Mouse (Mus musculus) megakaryocyte-erythroid progenitor cell, adult 5-6 weeks (primary cell): Measurements from ENCODE around the gene Cib1. TPM values are rescaled to one million over a fixed set of nuclear protein-coding genes. Genes with fewer than 3 reads are reported as not detected.

Experiments used
- ATAC-seq: replicated peaks from 2 replicates; pipeline ENCODE4 v1.8.0; 2016; ENCODE audit warnings: mild to moderate bottlenecking, inconsistent platforms; ENCODE audit not compliant: severe bottlenecking, poor library complexity, low FRiP score, low TSS enrichment
- total RNA-seq, 2 experiments: library from RNA; stranded (forward) in 1 of 2; stranded (reverse) in 1 of 2; fragments of 200-1000, 215-1000 nt in 1 of 2; fragments of >200 nt in 1 of 2; fragmentation: Nextera tagmentation in 1 of 2; gene quantifications; 2 replicates each; pipeline ENCODE4 v1.2.3; 2014 to 2017

The Cib1 gene
- total RNA-seq (2014; fragmentation: Nextera tagmentation) (65.7 and 67.1 TPM in 2 replicates), total RNA-seq (2017) (28.8 and 42.4 TPM in 2 replicates)

DNA sequence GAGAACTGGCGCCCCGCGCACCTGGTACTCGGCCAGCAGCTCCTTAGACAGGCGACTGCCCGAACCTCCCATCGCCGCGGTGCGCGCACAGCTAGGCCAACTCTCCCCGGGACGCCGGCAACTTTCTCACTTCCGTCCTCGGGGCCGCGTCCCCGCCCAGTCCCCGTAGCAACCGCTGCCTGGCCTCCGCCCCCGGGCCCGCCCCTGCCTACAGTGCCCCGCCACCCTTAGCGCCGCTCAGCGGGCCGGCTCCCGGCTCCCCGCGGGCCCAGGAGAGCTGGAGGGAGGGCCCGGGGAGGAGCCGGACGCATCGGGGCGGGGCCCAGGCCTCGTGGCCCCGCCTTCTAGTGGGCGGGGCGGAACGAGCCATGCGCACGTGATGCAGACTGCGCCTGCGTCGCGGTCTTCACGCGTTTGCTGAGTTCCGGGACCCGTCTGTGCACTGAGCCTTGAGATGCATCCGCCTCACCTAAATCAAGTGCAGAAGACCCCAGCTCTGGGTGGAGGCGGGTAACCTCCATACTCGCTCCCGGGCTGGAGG is at the start of gene Cib1, which contains the start of gene Gdpgp1:
Cib1 (minus strand) TSS at position 325 of the 541 bp plus-strand sequence.
Gdpgp1 (plus strand) TSS at position 377 of the 541 bp plus-strand sequence.
- ATAC-seq, result peak; percentile 94

DNA sequence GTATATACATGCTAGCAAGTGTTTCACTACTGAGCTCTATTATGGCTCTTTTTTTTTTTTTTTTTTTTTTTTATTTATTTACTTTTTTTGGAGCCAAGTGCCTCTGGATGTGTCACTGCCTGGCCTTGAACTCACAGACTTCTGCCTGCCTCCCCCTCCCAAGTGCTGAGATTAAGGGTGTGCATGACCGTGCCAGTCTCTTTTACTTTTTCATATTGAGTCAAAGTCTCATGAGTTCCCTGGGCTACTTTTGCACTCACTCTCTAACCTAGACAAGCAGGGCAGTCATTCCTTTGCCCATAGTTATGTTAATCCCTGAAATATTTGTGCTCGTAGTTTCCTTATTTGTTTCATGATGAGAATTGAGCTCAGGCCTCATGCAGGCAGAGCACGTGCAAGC is 49.0 kb upstream of the Cib1 start:
- ATAC-seq, result no peak

DNA sequence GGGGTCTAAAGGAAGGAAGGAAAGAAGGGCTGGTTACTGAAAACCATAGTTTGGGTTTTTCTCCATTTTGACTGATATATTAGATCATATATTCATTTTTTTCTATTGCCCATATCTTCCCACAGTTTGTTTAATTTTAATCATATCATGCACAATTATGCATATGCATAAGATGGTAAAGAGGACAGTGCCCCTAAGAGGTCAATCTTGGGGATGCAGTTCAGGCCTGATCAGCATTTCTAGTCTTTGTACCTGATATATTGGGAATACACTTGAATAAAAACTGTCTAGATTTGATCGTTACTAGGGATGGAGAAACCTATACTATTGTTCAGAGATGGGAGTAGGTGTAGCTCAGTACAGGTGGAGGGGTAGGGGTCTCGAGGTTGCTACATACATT is 48.4 kb upstream of the Cib1 start:
- ATAC-seq, result no peak

DNA sequence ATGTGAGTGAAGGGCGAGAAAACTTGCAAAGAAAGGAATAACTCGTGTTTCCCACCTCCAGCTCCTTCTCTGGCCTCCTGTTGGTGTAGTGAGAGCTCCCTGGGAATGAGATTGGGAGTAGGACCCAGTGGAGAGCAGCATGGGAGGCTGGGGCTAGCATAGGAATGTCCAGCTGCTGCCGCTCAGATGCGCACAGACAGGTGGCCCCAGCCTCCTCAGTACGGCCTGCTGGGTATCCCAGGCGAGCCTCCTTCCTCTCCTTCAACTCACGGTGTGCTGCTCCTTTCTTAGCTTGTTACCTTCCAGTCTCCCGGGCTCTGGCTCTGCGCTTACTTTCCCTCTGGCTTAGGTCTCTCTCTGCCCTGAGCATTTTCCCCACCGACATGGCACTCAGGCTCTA is 47.4 kb upstream of the Cib1 start:
- no peak for ATAC-seq

DNA sequence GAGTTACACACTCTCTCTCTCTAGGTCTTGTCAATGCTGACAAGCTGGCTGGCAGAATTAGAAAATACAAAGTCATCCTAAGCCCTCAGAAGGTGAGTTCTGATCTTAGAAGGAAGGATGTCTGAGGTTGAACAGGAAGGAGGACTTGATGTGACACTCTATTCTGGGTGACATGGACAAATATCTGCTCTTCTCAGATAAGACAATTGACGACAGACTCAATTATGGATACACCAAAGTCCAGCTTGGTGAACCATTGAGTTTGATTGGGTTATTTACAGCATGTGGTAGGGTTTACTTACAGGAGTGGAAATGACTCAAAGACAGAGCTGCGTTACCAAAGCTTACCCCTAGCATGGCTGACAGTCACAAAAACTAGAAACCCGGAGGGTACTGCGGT is 43.8 kb upstream of the Cib1 start:
- no peak for ATAC-seq

DNA sequence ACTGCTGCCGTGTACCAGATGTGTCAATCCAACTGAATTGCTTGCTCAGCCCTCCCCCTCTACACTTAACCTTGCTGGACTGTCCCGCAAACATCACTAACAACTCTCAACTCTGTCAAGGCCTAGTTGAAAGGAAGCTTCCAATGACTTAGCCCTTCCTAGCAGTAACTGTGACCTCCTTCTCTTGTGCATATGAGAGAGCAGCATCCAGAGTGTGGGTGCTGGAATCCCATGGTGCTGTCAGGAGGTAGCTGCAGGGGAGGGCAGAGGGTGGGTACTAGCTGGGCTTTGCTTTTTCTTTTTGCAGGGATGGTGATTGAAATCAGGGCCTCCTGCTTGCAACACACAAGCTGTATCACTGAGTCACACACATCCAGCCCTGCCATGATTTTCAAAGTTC is 40.8 kb upstream of the Cib1 start:
- no peak for ATAC-seq

DNA sequence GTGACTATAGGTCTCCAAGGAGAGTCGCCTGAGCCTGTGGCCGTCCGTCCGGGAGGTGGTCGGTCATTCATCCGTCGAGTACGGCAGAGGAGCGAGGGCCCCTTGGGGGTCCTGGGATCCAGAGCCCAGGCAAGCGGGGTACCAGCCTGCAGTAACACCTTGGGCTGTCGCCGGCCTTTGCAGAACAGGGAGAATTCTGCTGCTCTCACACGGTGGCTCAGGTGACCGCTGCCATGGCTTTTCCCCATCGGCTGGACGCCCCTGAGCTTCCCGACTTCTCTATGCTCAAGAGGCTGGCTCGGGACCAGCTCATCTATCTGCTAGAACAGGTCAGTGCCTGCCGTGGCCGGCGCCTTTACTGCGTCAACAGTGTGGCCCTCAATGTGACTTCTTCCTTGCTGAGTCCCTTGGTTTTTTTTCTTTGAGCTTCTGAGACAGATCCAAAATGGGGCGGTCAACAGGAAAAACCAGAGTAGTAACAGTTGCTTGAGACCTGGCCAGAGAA is 37.2 kb upstream of the Cib1 start:
- ATAC-seq, result peak; percentile 49

DNA sequence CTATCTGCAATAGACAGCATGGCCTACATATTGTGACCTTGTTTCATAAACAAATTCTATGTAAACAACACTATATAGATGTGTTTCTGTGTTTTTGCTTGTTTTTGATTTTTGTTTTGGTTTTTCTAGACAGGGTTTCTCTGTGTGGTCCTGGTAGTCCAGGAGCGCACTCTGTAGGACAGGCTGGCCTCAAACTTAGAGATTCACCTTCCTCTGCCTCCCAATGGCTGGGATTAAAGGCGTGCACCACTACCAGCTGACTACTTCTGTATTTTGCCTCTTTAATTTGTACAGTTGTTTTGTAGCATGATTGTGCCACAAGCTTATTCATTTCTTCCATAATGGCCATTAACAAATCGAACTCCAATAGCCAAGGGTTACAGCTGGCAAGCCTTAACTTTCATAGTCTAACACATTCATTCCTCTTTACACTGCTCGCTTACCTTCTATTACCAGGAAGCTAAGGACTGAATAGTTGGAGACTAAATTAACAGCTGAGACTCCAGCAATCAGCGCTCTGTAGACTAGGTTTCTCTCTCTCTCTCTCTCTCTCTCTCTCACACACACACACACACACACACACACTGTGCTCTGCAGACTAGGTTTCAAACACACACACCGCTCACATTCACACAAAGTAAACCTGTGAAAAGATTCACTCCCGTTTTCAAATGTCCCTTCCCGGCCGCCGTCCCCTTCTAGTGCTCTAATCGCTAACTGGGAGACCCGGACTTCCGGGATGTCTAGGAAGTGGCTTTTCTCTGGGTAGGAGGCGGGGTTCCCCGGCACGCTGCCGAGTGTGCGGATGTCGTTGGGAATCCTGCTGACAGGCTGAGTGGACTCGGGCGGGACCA is 36.5 kb upstream of the Cib1 start, which contains the start of gene Vps33b:
Vps33b (plus strand) TSS at position 753 of the 854 bp plus-strand sequence.
- peak; percentile 94 for ATAC-seq

DNA sequence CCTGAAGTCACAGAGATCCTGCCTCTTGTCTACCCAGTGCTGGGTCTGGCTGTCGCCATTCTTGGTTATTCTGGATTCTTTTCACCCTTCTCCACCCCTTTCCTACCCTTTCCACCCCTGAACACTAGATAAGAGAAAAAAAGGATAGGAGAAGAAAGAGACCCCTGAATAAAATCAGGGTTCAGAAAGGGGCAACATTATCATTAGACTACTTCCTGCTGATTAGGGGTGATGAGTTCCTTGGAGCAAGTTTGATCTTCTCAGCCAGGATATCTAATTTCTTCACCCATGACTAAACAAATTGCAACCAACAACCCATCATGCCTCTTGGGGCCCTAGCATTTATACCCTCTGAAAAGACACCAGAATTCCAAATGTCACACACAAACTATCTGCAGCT is 35.2 kb upstream of the Cib1 start:
- no peak for ATAC-seq

DNA sequence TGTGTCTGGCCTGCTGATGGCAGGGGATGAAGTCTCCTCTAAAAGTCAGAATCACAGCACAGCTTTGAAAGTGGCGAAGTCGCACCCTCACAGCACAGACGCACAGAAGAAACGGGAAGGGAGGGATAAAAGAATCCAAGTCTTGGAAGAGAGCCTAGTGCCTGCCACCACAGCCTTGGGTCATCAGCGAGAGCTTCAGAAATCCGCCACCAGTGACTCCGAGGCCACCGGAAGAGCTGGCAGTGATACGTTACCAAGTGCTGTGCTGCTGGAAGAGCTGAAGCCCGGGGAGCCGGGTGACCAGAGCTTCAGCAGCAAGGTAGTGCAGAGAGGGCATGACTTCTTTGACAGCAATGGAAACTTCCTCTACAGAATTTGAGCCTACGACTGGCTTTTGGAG is 32.0 kb upstream of the Cib1 start:
- no peak for ATAC-seq

DNA sequence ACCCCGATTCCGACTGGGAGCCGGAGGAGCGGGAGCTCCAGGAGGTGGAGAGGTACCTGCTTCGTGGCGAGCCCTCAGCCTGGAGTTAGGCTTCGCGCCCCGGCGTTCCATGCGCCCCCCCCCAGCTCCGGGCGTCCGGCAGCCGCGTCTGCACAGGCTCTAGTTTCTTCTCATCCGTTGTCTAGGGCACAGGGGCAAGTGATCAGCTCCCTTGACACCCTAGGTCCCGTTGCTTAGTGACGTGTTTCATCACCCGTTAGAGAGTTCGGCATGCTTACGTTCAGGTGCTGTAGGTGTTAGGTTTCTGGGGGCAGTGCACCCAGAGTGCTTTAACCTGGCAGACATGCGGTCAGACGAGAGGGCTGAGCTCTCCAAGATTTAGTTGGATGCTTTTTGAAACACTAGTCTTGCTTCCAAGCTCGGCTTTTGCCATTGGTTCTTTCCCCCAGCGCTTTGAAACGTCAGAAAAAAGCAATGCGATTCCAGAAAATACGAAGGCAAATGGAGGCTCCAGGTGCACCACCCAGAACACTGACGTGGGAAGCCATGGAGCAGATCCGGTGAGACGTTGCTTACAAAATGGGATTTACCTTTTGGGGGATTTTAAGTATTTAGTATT is 28.9 kb upstream of the Cib1 start:
- peak; percentile 53 for ATAC-seq

DNA sequence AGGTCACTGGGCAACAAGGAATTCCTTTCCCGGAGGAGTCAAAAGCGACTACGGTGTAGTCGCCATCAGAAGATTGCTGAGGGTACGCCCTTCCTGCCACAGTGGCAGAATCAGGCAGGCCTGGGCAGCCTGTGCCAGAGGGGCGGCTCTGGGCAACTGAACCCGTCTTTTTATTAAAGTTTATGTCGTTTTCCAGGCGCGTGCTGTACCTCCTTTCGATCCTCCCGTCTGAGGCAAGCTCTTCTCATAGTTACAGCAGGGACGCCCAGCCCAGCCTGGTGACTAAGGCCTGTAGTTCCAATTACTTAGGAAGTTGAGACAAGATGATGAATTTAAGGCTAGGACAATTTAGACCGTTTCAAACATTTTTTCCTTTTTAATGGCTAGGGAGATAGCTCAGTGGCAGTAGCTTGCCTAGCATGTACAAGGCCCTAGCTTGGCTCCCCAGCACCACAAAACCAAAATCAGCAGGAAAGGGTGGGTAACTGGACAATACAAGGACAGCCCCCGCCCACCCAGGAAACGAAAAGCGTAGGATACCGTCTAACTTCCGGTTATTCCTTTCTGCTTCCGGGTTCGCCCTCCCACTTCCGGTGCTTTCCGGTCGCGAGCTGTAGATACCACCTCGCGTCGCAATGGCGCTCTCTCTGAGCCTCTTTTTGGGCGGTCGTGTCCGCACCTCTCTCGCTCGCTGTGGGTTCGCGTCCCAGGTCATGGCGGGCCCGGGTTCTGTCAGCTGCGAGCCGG is 28.2 kb upstream of the Cib1 start, which contains the start of gene Ngrn:
Ngrn (plus strand) TSS at position 591 of the 747 bp plus-strand sequence.
- ATAC-seq, result peak; percentile 79

DNA sequence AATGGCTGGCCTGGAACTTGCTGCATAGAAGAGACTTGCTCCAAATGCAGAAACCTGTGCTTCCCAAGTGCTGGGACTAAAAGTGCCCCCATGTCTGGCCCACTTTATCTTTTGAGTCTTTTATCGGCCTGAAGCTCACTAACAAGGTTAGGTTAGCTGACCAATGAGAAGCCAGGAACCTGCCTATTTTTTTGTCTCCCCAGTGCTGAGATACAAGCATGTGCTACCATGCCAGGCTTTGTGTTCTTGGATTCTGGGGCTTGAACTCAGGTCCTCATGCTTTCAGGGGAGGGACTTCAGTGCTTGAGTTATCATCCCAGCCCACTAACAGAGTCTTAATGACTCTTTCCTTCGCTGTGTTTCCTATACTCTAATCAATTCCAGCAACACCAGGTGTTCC is 25.1 kb upstream of the Cib1 start:
- ATAC-seq, result no peak

DNA sequence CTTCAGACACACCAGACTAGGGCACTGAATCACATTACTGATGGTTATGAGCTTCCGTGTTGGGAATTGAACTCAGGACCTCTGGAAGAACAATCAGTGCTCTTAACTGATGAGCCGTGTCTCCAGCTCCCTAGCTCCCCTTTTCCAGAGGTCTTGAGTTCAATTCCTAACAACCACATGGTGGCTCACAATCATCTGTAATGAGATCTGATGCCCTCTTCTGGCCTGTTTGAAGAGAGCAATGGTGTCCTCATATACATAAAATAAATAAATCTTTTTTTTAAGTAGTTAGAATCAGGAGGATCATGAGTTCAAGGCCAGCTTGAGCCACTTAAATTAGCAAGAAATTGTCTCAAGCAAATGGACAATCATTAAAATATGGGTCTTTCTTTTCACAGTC is 23.4 kb upstream of the Cib1 start:
- no peak for ATAC-seq

DNA sequence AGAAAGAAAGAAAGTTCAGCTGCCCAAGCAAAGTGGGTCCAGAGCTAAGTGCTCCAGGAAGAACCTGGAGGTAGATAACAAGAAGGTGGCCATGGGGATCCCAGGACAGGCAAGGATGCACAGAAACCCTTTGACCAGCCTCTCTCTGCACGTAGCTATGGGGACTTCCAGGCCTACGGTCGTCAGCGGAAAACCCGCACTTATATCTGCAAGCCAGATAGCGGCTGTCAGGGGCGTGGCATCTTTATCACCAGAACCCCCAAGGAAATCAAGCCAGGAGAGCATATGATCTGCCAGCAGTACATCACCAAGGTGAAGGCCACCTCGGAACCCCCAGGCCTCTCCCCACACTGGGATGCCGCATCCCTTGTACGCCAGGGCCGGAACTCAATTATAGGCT is 20.3 kb upstream of the Cib1 start:
- peak; percentile 57 for ATAC-seq

DNA sequence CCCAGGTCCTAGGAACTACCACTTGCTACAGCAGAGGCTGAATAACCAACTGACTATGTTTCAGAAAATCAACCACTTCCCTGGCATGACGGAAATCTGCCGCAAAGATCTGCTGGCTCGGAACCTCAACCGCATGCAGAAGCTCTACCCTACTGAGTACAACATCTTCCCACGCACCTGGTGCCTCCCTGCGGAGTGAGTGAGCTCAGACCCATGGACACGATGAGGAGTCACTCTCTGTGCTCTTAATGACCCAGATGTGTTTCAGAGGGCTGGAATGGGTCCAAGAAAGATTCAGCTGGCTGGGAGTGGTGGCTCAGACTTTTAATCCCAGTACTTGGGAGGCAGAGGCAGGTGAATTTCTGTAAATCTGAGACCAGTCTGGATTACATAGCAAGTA is 19.8 kb upstream of the Cib1 start:
- no peak for ATAC-seq

DNA sequence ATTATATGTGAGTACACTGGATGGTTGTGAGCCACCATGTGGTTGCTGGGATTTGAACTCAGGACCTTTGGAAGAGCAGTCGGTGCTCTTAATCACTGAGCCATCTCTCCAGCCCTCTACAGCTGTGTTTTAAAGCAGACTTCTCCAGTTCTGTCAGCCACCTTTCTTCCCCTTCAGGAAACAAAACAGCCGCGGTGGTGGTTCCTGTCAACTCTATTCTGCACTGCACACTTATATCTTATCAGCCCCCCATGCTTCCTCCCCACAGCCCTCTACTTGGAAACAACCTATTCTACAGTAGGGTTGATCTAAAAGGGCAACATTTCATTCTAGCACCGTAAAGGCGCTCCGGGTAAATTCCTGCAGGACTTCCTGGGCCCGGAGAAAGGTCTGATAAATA is 14.2 kb upstream of the Cib1 start:
- no peak for ATAC-seq

DNA sequence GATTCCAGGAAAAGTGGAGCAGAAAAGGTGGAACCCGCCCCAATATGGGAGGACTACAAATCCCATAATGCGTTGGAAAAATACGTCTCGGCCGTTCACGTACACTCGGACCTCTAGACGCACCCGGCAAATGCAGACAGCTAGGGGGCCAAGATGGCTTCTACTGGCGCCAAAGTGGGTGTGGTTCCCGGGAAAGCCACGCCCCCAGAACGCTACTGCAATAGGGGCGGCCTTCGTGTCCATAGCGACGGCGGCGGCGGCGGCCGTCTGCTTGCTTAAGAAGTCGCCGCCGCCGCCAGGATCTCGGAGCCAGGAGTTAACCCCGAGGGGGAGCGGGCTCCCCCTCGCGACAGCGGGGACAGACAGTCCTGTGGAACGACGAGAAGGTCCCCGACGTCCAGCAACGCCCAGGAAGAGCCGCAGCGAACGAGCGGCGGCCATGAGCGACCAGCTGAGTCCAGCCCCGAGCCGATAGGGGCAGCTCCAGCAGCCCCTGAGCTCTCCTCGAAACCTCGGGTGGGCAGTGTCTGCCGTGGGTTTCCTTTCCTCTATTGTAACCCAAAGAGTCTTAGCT is 13.6 kb upstream of the Cib1 start, which contains the start of gene Ttll13:
Ttll13 (plus strand) TSS at position 229 of the 574 bp plus-strand sequence.
- peak; percentile 99 for ATAC-seq

DNA sequence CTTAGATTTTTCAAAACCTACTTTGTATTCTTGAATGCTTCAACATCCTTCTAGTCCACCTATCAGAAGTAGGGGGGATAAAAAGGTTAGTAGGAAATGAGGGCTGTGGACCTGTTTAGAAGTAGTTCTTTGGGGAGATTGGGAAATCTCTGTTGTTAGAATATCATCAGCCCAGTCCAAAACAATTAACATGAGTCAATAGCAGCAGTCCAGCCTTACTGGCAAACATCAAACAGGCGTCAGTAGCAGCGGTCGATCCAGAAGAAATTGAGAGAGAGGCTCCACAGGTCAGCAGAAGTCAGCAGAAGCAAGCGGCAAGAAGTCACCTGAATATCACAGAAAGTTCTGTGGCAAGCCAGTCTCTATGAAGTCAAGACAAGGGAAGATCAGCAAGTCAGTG is 12.2 kb upstream of the Cib1 start:
- no peak for ATAC-seq
